Mouse (Mus musculus): ENCODE results near the gene Map4k3.

GRCm38 (mm10) chr17:80777581-80777980 is 49.3 kb upstream of the Map4k3 start:
- no peak for TF ChIP-seq CTCF (IDR thresholded peaks at IDR 0.05; ENCODE audit: insufficient read depth, low read length)
- TF ChIP-seq POLR2A (IDR thresholded peaks at IDR 0.05; ENCODE audit: borderline replicate concordance, extremely low read depth, low read depth, low read length): no peak
